8 mouse cellular contexts compared by ENCODE assay signal in genomic region chr11:60699524-60700075, GRCm38 (mm10). TPM values are rescaled to one million over a fixed set of nuclear protein-coding genes. Genes with fewer than 3 reads are reported as not detected.
DNase-seq lines count a peak whose midpoint lies in the region; ATAC-seq and TF ChIP-seq lines count a peak whose summit lies in the region.

TSS of gene Llgl1 (plus strand) at chr11:60699723.

- ATAC-seq in heart, embryonic 12.5 days (ENCODE audit: insufficient number of reproducible peaks, low FRiP score): peak; percentile 90
- peak; percentile 82 for ATAC-seq in kidney, postnatal 0 days (replicated peaks; ENCODE audit: low FRiP score, low read depth)
- peak; percentile 92 for ATAC-seq in liver, embryonic 12.5 days
- ATAC-seq in stomach, embryonic 15.5 days (ENCODE audit: insufficient read depth, low FRiP score, low read depth): peak; percentile 91

- under 1% methylated on average over 68 of the region's 73 CpGs for WGBS in heart, embryonic 12.5 days
- WGBS in kidney, postnatal 0 days: under 1% methylated on average over 70 of the region's 73 CpGs
- WGBS in liver, embryonic 12.5 days (ENCODE audit: insufficient replicate concordance): under 1% methylated on average over 70 of the region's 73 CpGs
- WGBS in stomach, embryonic 15.5 days: under 1% methylated on average over 73 of the region's 73 CpGs

- peak within 1 kb of the TSS; percentile 93 for H3K27ac ChIP-seq in heart, embryonic 12.5 days (ENCODE audit: poor library complexity, severe bottlenecking)
- peak within 1 kb of the TSS; percentile 91 for H3K27ac ChIP-seq in kidney, postnatal 0 days
- H3K27ac ChIP-seq in liver, embryonic 12.5 days: peak within 1 kb of the TSS; percentile 88
- H3K27ac ChIP-seq in stomach, embryonic 15.5 days: peak within 1 kb of the TSS; percentile 92

- peak; percentile 93 for DNase-seq in CD4-positive helper T cell, adult 2 months (ENCODE audit: low read depth, low spot score)
- DNase-seq in brain, embryonic 14.5 days (ENCODE audit: low read depth): peak; percentile 98
- peak; percentile 86 for DNase-seq in kidney, postnatal 0 days (ENCODE audit: low spot score)
- DNase-seq in natural killer cell, adult 2 months (ENCODE audit: low spot score in 2 of 2): peak; percentile 74 to 77

- peaks cover 2% of the 10 kb centered on the region; the same call in 1 of the 2 replicates for H3K27me3 ChIP-seq in erythroblast, embryonic 14.5 days (ENCODE audit: control insufficient read depth)
- H3K27me3 ChIP-seq in heart, embryonic 12.5 days (replicated peaks): 0 out of 2 replicates have a peak, but pooled peaks cover 3% of the 10 kb centered on the region
- H3K27me3 ChIP-seq in kidney, postnatal 0 days (ENCODE audit: insufficient read depth, low read length): no peaks in the 10 kb centered on the region
- H3K27me3 ChIP-seq in liver, embryonic 12.5 days (replicated peaks): 0 out of 2 replicates have a peak, but pooled peaks cover 3% of the 10 kb centered on the region
- no peaks in the 10 kb centered on the region for H3K27me3 ChIP-seq in stomach, embryonic 15.5 days (replicated peaks)

- TF ChIP-seq POLR2A in brain, embryonic 14.5 days (IDR thresholded peaks at IDR 0.05; ENCODE audit: borderline replicate concordance, extremely low read depth, insufficient read depth, insufficient read length, poor library complexity, severe bottlenecking): peak; percentile 84

- peak within 1 kb of the TSS; percentile 95 for H3K4me3 ChIP-seq in erythroblast, embryonic 14.5 days (replicated peaks)
- H3K4me3 ChIP-seq in heart, embryonic 12.5 days: peak within 1 kb of the TSS; percentile 89
- H3K4me3 ChIP-seq in kidney, postnatal 0 days (replicated peaks; ENCODE audit: low read depth, low read length): peak within 1 kb of the TSS; percentile 82
- H3K4me3 ChIP-seq in liver, embryonic 12.5 days: peak within 1 kb of the TSS; percentile 84
- H3K4me3 ChIP-seq in stomach, embryonic 15.5 days (replicated peaks): peak within 1 kb of the TSS; percentile 63

- peaks cover 28% of the 10 kb centered on the region for H3K36me3 ChIP-seq in erythroblast, embryonic 14.5 days (ENCODE audit: control insufficient read depth)
- peaks cover 14% of the 10 kb centered on the region; the same call in 1 of the 2 replicates for H3K36me3 ChIP-seq in heart, embryonic 12.5 days
- no peaks in the 10 kb centered on the region for H3K36me3 ChIP-seq in kidney, postnatal 0 days (ENCODE audit: insufficient read depth, low read length)
- H3K36me3 ChIP-seq in liver, embryonic 12.5 days: 0 out of 2 replicates have a peak, but pooled peaks cover 3% of the 10 kb centered on the region
- 0 out of 2 replicates have a peak, but pooled peaks cover 3% of the 10 kb centered on the region for H3K36me3 ChIP-seq in stomach, embryonic 15.5 days

- peaks cover 46% of the 10 kb centered on the region for H3K4me1 ChIP-seq in erythroblast, embryonic 14.5 days (ENCODE audit: control insufficient read depth)
- H3K4me1 ChIP-seq in heart, embryonic 12.5 days (replicated peaks): peaks cover 36% of the 10 kb centered on the region
- peaks cover 9% of the 10 kb centered on the region; the same call in 1 of the 2 replicates for H3K4me1 ChIP-seq in kidney, postnatal 0 days (replicated peaks; ENCODE audit: insufficient read depth, low read length)
- H3K4me1 ChIP-seq in liver, embryonic 12.5 days: peaks cover 38% of the 10 kb centered on the region
- H3K4me1 ChIP-seq in stomach, embryonic 15.5 days: peaks cover 20% of the 10 kb centered on the region

- H3K9me3 ChIP-seq in erythroblast, embryonic 14.5 days (ENCODE audit: control insufficient read depth, low read length): no peaks in the 10 kb centered on the region
- no peaks in the 10 kb centered on the region for H3K9me3 ChIP-seq in heart, embryonic 12.5 days (replicated peaks)
- no peaks in the 10 kb centered on the region for H3K9me3 ChIP-seq in kidney, postnatal 0 days (replicated peaks; ENCODE audit: low read length)
- H3K9me3 ChIP-seq in liver, embryonic 12.5 days (replicated peaks): no peaks in the 10 kb centered on the region
- H3K9me3 ChIP-seq in stomach, embryonic 15.5 days: no peaks in the 10 kb centered on the region

- H3K9ac ChIP-seq in heart, embryonic 12.5 days: peak within 1 kb of the TSS; percentile 96
- peak within 1 kb of the TSS; percentile 87 for H3K9ac ChIP-seq in kidney, postnatal 0 days (ENCODE audit: low read depth, low read length)
- peak within 1 kb of the TSS; percentile 87 for H3K9ac ChIP-seq in liver, embryonic 12.5 days
- H3K9ac ChIP-seq in stomach, embryonic 15.5 days: peak within 1 kb of the TSS; percentile 89

- TF ChIP-seq CTCF in brain, embryonic 14.5 days (IDR thresholded peaks at IDR 0.05; ENCODE audit: borderline replicate concordance, extremely low read depth, insufficient read depth, insufficient read length): no peak
- TF ChIP-seq CTCF in kidney, postnatal 0 days (IDR thresholded peaks at IDR 0.05; ENCODE audit: low read depth): no peak

- H3K4me2 ChIP-seq in heart, embryonic 12.5 days: peak within 1 kb of the TSS; percentile 96
- peak within 1 kb of the TSS; percentile 84 for H3K4me2 ChIP-seq in kidney, postnatal 0 days (ENCODE audit: low read length)
- H3K4me2 ChIP-seq in liver, embryonic 12.5 days: peak within 1 kb of the TSS; percentile 94
- peak within 1 kb of the TSS; percentile 80 for H3K4me2 ChIP-seq in stomach, embryonic 15.5 days

RNA-seq across cellular contexts. Expression of gene Llgl1, which starts in this region (rescaled TPM):
- 123 and 152 TPM in 2 replicates for polyA plus RNA-seq in brain, embryonic 14.5 days (2012; rRNA removed)
- polyA plus RNA-seq in erythroblast, embryonic 14.5 days (2012): 2.5 and 4.0 TPM in 2 replicates
- 46.6 and 47.5 TPM in 2 replicates for polyA plus RNA-seq in heart, embryonic 12.5 days (2016; fragmentation: Nextera tagmentation; extraction: Ambion mirVana)
- 26.4 and 31.0 TPM in 2 replicates for polyA plus RNA-seq in kidney, postnatal 0 days (2015; fragmentation: Nextera tagmentation; extraction: Ambion mirVana)
- 20.2 and 22.1 TPM in 2 replicates for polyA plus RNA-seq in liver, embryonic 12.5 days (2016; fragmentation: Nextera tagmentation; extraction: Ambion mirVana)
- 38.2 and 41.4 TPM in 2 replicates for polyA plus RNA-seq in stomach, embryonic 15.5 days (2015; fragmentation: Nextera tagmentation; extraction: Ambion mirVana)

Comparison
In these comparisons a context has a peak if more than half of its experiments do, and no peak if none do; other contexts are left out.
1. Peak in every context shown above with its lines: DNase-seq, ATAC-seq, H3K4me3 ChIP-seq and H3K27ac ChIP-seq.